Mouse (Mus musculus) spleen, adult 2 months (tissue): Measurements from ENCODE around the gene Armc8. TPM values are rescaled to one million over a fixed set of nuclear protein-coding genes. Genes with fewer than 3 reads are reported as not detected.

Experiments used
- DNase-seq, 2 experiments: peaks; one replicate each; pipeline versions ENCODE4 v3.0.0 to v3.0.0-alpha.2; 2012 to 2021; ENCODE audit warnings: low spot score in 2 of 2, low read depth in 1 of 2
- H3K27ac ChIP-seq: fragments of 200-500 bp; 2 replicates; pipeline ENCODE4 v1.5.1; 2012; ENCODE audit warnings: low read length, inconsistent platforms; ENCODE audit not compliant: insufficient read depth
- H3K27me3 ChIP-seq: fragments of 200-500 bp; 2 replicates; pipeline ENCODE4 v1.6.1; 2012; ENCODE audit warnings: mild to moderate bottlenecking, moderate library complexity, low read length, inconsistent platforms; ENCODE audit not compliant: control insufficient read depth, insufficient read depth
- H3K36me3 ChIP-seq: fragments of 200-500 bp; 2 replicates; pipeline ENCODE4 v1.6.1; 2012; ENCODE audit warnings: mild to moderate bottlenecking, low read length, inconsistent platforms; ENCODE audit not compliant: control insufficient read depth, insufficient read depth
- H3K4me1 ChIP-seq: fragments of 200-500 bp; 2 replicates; pipeline ENCODE4 v1.6.1; 2011; ENCODE audit warnings: inconsistent platforms; ENCODE audit not compliant: control insufficient read depth, insufficient read depth, insufficient read length
- H3K4me3 ChIP-seq: fragments of 200-500 bp; 2 replicates; pipeline ENCODE4 v1.5.1; 2011; ENCODE audit warnings: mild to moderate bottlenecking, inconsistent platforms; ENCODE audit not compliant: insufficient read depth, insufficient read length; ENCODE audit errors: extremely low read depth
- CTCF ChIP-seq: fragments of 200-500 bp; IDR thresholded peaks from 2 replicates; pipeline ENCODE4 v1.5.1; 2011; ENCODE audit warnings: mild to moderate bottlenecking, inconsistent platforms; ENCODE audit not compliant: insufficient read depth, insufficient read length, insufficient replicate concordance; ENCODE audit errors: extremely low read depth
- POLR2A ChIP-seq: fragments of 200-500 bp; IDR thresholded peaks from 2 replicates; pipeline ENCODE4 v1.6.1; 2011; ENCODE audit warnings: low read depth, low read length, inconsistent platforms
- WGBS: fragments of 180-500 bp; shearing (Covaris S2); methylation state at CpG from one replicate; pipeline ENCODE4 v1.1.7; 2018; 5-methylcytosine and 5-hydroxymethylcytosine counted together
- polyA plus RNA-seq: library from polyadenylated mRNA; depleted of rRNA; stranded (reverse); fragments of >200 nt; gene quantifications from 2 replicates; pipeline ENCODE4 v1.2.3, GENCODE M21; 2012

Armc8 gene
- polyA plus RNA-seq, 1 experiment: 7.2 TPM

DNA sequence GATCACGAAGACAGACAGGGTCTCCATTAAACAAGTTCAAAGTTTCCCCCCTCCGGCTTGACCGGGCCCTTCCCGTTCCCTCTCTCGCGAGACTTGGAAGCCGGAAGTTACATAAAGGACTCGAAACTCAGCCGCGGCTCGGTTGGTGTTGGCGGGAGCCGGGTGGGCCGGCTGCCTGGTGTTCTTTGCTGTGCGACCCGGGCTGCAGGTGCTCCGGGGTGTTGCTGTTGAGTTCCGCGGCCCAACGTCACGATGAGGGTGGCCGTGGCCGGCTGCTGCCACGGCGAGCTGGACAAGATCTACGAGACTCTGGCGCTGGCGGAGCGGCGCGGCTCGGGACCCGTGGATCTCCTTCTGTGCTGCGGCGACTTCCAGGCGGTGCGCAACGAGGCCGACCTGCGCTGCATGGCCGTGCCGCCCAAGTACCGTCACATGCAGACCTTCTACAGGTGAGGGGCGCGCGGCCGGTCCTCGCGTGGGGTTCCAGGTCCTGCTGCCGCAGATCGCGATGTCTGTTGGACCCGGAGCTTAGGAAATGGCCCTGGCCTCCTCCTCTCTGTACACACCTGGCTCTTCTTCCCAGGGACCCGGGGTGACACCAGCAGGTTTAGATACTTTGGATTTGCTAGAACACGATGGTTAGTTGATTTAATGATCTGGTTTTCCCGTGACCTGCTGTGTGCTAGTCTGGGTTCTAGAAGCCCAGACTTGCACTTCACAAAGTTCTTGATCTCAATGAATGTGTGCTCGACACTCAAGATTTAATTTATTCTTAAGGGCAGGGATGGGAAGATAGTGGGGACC is 7.2 kb upstream of the Armc8 start, which contains the start of gene Dbr1:
Gene Dbr1 (plus strand): TSS at position 123 of the 804 bp plus-strand sequence.
- DNase-seq: peak; percentile 83 to 91
- TF ChIP-seq POLR2A (peak; percentile 73), CTCF (no peak)
- WGBS: under 1% methylated on average over 57 of the region's 57 CpGs
- H3K27me3 ChIP-seq: no peaks in the 10 kb centered on the region
- peak within 1 kb of the TSS; percentile 87 for H3K27ac ChIP-seq
- peaks cover 8% of the 10 kb centered on the region for H3K36me3 ChIP-seq
- peak within 1 kb of the TSS; percentile 79 for H3K4me3 ChIP-seq
- peaks cover 4% of the 10 kb centered on the region; the same call in 1 of the 2 replicates for H3K4me1 ChIP-seq

DNA sequence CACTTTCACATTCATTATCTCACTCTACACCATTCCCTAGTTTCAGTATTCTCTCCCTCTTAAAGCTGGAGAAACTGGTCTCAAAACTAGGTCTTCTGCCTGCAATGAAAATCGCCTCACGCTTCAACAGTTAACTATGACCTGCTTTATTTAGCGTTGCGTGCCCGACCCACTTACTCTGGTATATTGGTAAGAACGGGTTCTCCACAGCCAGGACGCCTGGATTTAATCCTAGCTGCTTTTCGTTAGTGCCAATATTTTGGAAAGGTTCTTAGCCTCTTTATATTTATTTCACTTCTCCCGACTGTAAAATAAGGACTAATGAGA is 335 bp upstream of the Armc8 start:
- no peaks in the 10 kb centered on the region for H3K36me3 ChIP-seq
- peaks cover 3% of the 10 kb centered on the region; the same call in 1 of the 2 replicates for H3K4me1 ChIP-seq
- no peak for DNase-seq
- no peaks in the 10 kb centered on the region for H3K27me3 ChIP-seq
- 1% methylated on average over 9 of the region's 9 CpGs for whole genome bisulfite sequencing
- no peak for TF ChIP-seq CTCF
- TF ChIP-seq POLR2A: no peak
- H3K27ac ChIP-seq: peak overlapping the region; percentile 92
- peak overlapping the region; percentile 81 for H3K4me3 ChIP-seq

DNA sequence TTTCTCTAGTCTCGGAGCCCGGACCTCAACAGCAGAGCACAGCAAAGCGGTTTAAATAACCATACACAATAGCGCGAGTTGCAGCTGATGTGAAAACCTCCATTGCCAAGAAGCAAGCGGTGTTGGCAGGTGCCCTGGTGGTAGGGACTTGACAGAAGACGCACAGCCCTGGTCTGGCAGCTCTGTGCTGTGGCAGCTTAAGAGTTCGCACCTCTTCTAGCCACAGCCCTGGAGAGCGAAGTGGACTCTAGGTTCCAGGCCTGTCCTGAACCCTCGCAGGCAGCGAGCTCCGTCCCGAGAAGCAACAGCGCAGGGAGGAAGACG is 714 bp downstream of the Armc8 start:
- Histone ChIP-seq H3K27me3 (no peaks in the 10 kb centered on the region), H3K4me1 (peaks cover 3% of the 10 kb centered on the region; the same call in 1 of the 2 replicates), H3K36me3 (no peaks in the 10 kb centered on the region), H3K27ac (peak overlapping the region; percentile 97; the same call in 1 of the 2 replicates), H3K4me3 (peak overlapping the region; percentile 81)
- TF ChIP-seq CTCF (no peak), POLR2A (no peak)
- WGBS: 1% methylated on average over 15 of the region's 15 CpGs
- DNase-seq: no peak

DNA sequence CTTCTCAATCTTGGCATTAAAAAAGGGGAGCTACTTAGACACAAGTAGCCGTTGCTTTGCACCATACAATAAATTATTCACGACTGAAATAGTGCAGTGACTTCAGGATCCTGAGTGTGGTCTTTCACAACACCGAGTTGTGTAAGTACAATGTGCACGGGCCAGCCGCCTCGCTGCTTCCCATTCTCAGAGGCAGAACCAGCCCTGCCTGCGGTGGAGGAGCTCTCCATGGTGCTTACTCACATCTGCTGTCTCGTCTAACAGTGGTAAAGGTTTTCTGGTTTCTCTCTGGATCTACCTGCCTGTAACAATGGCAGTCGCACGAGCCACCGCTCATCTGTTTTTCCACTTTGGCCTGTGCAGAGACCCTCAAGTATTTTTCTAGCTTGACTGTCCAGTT is 5.0 kb downstream of the Armc8 start:
- DNase-seq: peak in 1 of 2 experiments; percentile 60
- no peak overlapping the region for H3K27ac ChIP-seq
- 13% methylated on average over 11 of the region's 11 CpGs for WGBS
- no peaks in the 10 kb centered on the region for H3K36me3 ChIP-seq
- TF ChIP-seq CTCF (no peak), POLR2A (no peak)
- H3K4me3 ChIP-seq: no peak overlapping the region
- no peaks in the 10 kb centered on the region for H3K27me3 ChIP-seq
- peaks cover 7% of the 10 kb centered on the region for H3K4me1 ChIP-seq

DNA sequence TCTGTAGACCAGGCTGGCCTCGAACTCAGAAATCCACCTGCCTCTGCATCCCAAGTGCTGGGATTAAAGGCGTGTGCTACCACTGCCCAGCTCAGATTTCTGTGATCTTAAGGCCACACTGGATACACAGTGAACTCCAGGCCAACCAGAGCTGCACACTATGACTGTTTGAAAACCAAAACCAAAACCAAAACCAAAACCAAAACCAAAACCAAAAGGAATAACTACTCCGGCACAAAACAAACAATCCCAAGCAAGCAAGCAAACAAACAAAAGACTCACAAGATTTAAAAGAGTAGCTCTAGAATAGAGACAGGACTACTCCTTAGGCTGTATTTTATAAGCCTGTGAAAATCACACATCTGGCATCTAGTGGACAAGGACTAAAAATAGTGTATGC is 8.3 kb downstream of the Armc8 start:
- DNase-seq: no peak
- Histone ChIP-seq H3K27ac (no peak overlapping the region), H3K27me3 (no peaks in the 10 kb centered on the region), H3K4me3 (no peak overlapping the region; the same call in 1 of the 2 replicates), H3K4me1 (peaks cover 4% of the 10 kb centered on the region), H3K36me3 (no peaks in the 10 kb centered on the region; the same call in 1 of the 2 replicates)
- no peak for TF ChIP-seq POLR2A
- no peak for TF ChIP-seq CTCF
- 81% methylated on average over 3 of the region's 3 CpGs for WGBS

DNA sequence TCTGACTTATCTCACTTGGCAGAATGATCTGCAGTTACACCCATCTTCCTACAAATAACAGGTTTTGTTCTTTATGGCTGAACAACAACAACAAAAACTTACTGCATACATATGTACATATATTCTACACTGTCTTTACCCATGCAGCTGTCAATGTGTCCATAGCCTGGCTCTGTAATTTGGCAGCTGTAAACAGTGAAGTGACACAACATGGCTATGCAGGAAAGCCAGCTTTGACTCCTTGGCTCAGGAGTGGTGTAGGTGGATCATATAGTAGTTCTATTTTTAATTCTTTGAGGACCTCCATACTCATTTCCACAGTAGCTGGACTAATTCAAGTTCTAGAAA is 9.2 kb downstream of the Armc8 start:
- no peak for DNase-seq
- no peaks in the 10 kb centered on the region for H3K27me3 ChIP-seq
- H3K27ac ChIP-seq: no peak overlapping the region
- H3K4me3 ChIP-seq: no peak overlapping the region
- peaks cover 4% of the 10 kb centered on the region for H3K4me1 ChIP-seq
- TF ChIP-seq POLR2A: no peak
- no peak for TF ChIP-seq CTCF
- H3K36me3 ChIP-seq: no peaks in the 10 kb centered on the region; the same call in 1 of the 2 replicates
